Mouse (Mus musculus) liver, embryonic 14.5 days (tissue): ENCODE measurements around the gene Gm36864. TPM values are rescaled to one million over a fixed set of nuclear protein-coding genes. Genes with fewer than 3 reads are reported as not detected.
"Not testable (repeated sequence)": the region's sequence is repeated elsewhere in the genome, so short reads cannot be mapped to it uniquely, and the experiment has no call there.

Source experiments
- ATAC-seq: fragments of 200-750 bp; cut with Nextera tagmentation; 2 replicates; pipeline ENCODE4 v1.8.0; 2017; ENCODE audit warnings: moderate number of reproducible peaks, mild to moderate bottlenecking, moderate library complexity; ENCODE audit not compliant: insufficient read depth
- DNase-seq, 3 experiments: peaks; one replicate each; pipeline ENCODE4 v3.0.0-alpha.2; 2012 to 2013; ENCODE audit warnings: low read depth in 3 of 3, low spot score in 3 of 3
- H3K27ac ChIP-seq: fragments of 300-500 bp; sonication (generic); 2 replicates; pipeline ENCODE4 v1.5.1; 2014; ENCODE audit warnings: moderate library complexity, mild to moderate bottlenecking, control low read depth, inconsistent platforms
- H3K27me3 ChIP-seq: fragments of 300-500 bp; sonication (generic); 2 replicates; pipeline ENCODE4 v1.6.1; 2014; ENCODE audit warnings: mild to moderate bottlenecking, low read length, moderate library complexity; ENCODE audit not compliant: control insufficient read depth, insufficient read depth
- H3K36me3 ChIP-seq: fragments of 300-500 bp; sonication (generic); replicated peaks from 2 replicates; pipeline ENCODE4 v1.6.1; 2014; ENCODE audit warnings: low read depth; ENCODE audit not compliant: control insufficient read depth, insufficient read depth
- H3K4me1 ChIP-seq, 2 experiments: fragments of 200-500 bp in 1 of 2; fragments of 300-500 bp in 1 of 2; sonication (generic) in 1 of 2; replicated peaks; 2 replicates each; pipeline ENCODE4 v1.6.1; 2012 to 2014; ENCODE audit warnings: antibody characterized with exemption in 1 of 2, inconsistent platforms in 1 of 2, low read length in 1 of 2; ENCODE audit not compliant: control insufficient read depth in 2 of 2, insufficient read depth in 2 of 2
- H3K4me2 ChIP-seq: fragments of 300-500 bp; sonication (generic); 2 replicates; pipeline ENCODE4 v1.6.1; 2014; ENCODE audit warnings: low read depth, mild to moderate bottlenecking, control low read depth, moderate library complexity
- H3K4me3 ChIP-seq, 2 experiments: fragments of 200-500 bp in 1 of 2; fragments of 300-500 bp in 1 of 2; sonication (generic) in 1 of 2; 2 replicates each; pipeline ENCODE4 v1.5.1; 2012 to 2014; ENCODE audit warnings: low read depth in 2 of 2, low read length in 2 of 2, mild to moderate bottlenecking in 2 of 2, control low read depth in 1 of 2, inconsistent platforms in 1 of 2, moderate library complexity in 1 of 2; ENCODE audit not compliant: insufficient read depth in 1 of 2
- H3K9ac ChIP-seq: fragments of 300-500 bp; sonication (generic); replicated peaks from 2 replicates; pipeline ENCODE4 v1.6.1; 2014; ENCODE audit warnings: mild to moderate bottlenecking, control low read depth, moderate library complexity
- H3K9me3 ChIP-seq: fragments of 300-500 bp; sonication (generic); 2 replicates; pipeline ENCODE4 v1.6.1; 2016; ENCODE audit warnings: low read length, mixed read lengths; ENCODE audit not compliant: control insufficient read depth
- CTCF ChIP-seq: IDR thresholded peaks from 2 replicates; pipeline ENCODE4 v1.5.1; 2016; ENCODE audit warnings: antibody characterized with exemption, low read depth, control low read depth
- EP300 ChIP-seq: IDR thresholded peaks from 2 replicates; pipeline ENCODE4 v1.6.1; 2016; ENCODE audit warnings: antibody characterized with exemption, low read depth
- WGBS: fragments of 180-500 bp; shearing (Covaris S2); extraction: QIAGEN DNeasy Blood & Tissue Kit; methylation state at CpG from one replicate; pipeline ENCODE4 v1.1.7; 2014; ENCODE audit not compliant: insufficient replicate concordance; 5-methylcytosine and 5-hydroxymethylcytosine counted together
- polyA plus RNA-seq, 2 experiments: library from polyadenylated mRNA; depleted of rRNA in 1 of 2; stranded (reverse) in 1 of 2; unstranded in 1 of 2; fragments of >200 nt; fragmentation: Nextera tagmentation in 1 of 2; extraction: Ambion mirVana in 1 of 2; gene quantifications; 2 replicates each; pipeline versions ENCODE4 v1.2.1 to v1.2.3; 2012 to 2014

The Gm36864 gene
- polyA plus RNA-seq, 2 experiments = not detected

GRCm38 (mm10) chr7:44246984-44247470 lies 11.1 kb downstream of the Gm36864 start:
- peaks cover 4 to 11% of the 10 kb centered on the region in 2 experiments for H3K4me1 ChIP-seq
- no peaks in the 10 kb centered on the region for H3K27me3 ChIP-seq
- TF ChIP-seq CTCF = no peak
- no peak for TF ChIP-seq EP300
- peak; percentile 20 to 45 (median 32) for DNase-seq
- H3K4me3 ChIP-seq = peak overlapping the region; percentile 85 to 89
- peak overlapping the region; percentile 61 for H3K9ac ChIP-seq
- H3K27ac ChIP-seq = no peak overlapping the region
- under 1% methylated on average over 23 of the region's 23 CpGs for WGBS
- H3K9me3 ChIP-seq = no peaks in the 10 kb centered on the region
- ATAC-seq = 0 out of 2 replicates have a peak, but pooled peaks have one; percentile 1
- peak overlapping the region; percentile 88 for H3K4me2 ChIP-seq
- peaks cover 28% of the 10 kb centered on the region for H3K36me3 ChIP-seq

DNA sequence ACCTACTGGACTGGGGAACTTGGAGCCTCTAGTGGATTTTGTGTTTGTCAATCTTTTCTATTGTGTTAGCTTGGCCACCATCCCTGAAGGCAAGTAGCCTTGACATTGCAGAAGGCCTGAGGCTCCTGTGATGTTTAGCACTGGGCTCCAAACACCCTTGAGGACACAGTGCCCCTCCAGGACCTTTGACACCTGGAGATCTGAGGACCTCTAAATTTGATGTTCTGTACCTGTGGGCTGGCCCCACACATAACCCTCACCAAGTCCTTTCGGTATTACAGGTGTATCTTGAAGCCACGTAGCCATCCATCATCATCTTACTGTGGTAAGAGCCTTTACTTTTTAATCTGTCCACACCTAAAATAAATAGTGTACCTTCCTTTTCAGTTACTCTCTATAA lies 12.0 kb downstream of the Gm36864 start:
- ATAC-seq (no peak), DNase-seq (no peak)
- no peaks in the 10 kb centered on the region for H3K27me3 ChIP-seq
- peak overlapping the region; percentile 88 for H3K4me2 ChIP-seq
- peak overlapping the region; percentile 35 to 89 for H3K4me3 ChIP-seq
- no peak overlapping the region for H3K27ac ChIP-seq
- no peaks in the 10 kb centered on the region for H3K9me3 ChIP-seq
- H3K4me1 ChIP-seq = peaks cover 4 to 11% of the 10 kb centered on the region in 2 experiments
- peaks cover 37% of the 10 kb centered on the region for H3K36me3 ChIP-seq
- TF ChIP-seq CTCF (no peak), EP300 (no peak)
- WGBS = 88% methylated on average over 2 of the region's 2 CpGs
- H3K9ac ChIP-seq = peak overlapping the region; percentile 2

DNA sequence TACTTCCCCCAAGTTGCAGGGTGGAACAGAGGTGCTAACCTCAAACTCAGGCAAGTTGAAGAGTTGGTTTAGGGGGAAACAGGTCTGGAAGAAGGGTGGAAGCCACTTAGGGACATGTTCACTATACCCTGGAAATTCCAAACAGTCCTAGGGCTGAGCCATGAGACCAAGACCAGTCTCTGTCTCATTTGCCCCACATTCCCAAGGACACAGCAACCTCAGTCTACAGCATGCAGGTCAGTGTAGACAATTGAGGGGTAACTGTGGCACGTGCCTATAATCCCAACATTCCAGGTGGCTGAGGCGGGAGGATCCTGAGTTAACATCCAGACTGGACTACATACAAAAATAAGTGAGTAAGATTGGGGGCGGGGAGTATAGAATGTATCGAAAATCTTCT lies 13.3 kb downstream of the Gm36864 start:
- no peak for DNase-seq
- peaks cover 38% of the 10 kb centered on the region for H3K36me3 ChIP-seq
- peaks cover 4 to 11% of the 10 kb centered on the region in 2 experiments for H3K4me1 ChIP-seq
- no peak overlapping the region for H3K4me3 ChIP-seq
- no peak overlapping the region for H3K27ac ChIP-seq
- no peak overlapping the region; the same call in 1 of the 2 replicates for H3K4me2 ChIP-seq
- no peak overlapping the region for H3K9ac ChIP-seq
- ATAC-seq = no peak
- WGBS = 75% methylated on average over 4 of the region's 4 CpGs
- no peaks in the 10 kb centered on the region for H3K27me3 ChIP-seq
- no peaks in the 10 kb centered on the region for H3K9me3 ChIP-seq
- TF ChIP-seq CTCF (no peak), EP300 (no peak)

- H3K36me3 ChIP-seq = peaks cover 38% of the 10 kb centered on the region
- not testable (repeated sequence) for H3K9me3 ChIP-seq, H3K4me2 ChIP-seq, H3K9ac ChIP-seq, H3K27ac ChIP-seq, H3K4me1 ChIP-seq, ATAC-seq, H3K4me3 ChIP-seq, H3K27me3 ChIP-seq, DNase-seq
- 83% methylated on average over 17 of the region's 17 CpGs for WGBS
Measured at GRCm38 (mm10) chr7:44250732-44251275, 14.8 kb downstream of the Gm36864 start.

GRCm38 (mm10) chr7:44253023-44253616 lies 17.1 kb downstream of the Gm36864 start:
- Histone ChIP-seq H3K36me3 (peaks cover 36% of the 10 kb centered on the region), H3K27ac (no peak overlapping the region), H3K4me1 (no peaks in the 10 kb centered on the region), H3K9ac (no peak overlapping the region), H3K9me3 (no peaks in the 10 kb centered on the region), H3K27me3 (no peaks in the 10 kb centered on the region), H3K4me2 (no peak overlapping the region), H3K4me3 (no peak overlapping the region)
- 68% methylated on average over 15 of the region's 15 CpGs for WGBS
- TF ChIP-seq EP300 = no peak
- no peak for TF ChIP-seq CTCF
- DNase-seq = no peak
- ATAC-seq = peak; percentile 18; the same call in 1 of the 2 replicates
